Mouse (Mus musculus) lung, adult 2 months (tissue): ENCODE measurements around the gene Ren1. TPM values are rescaled to one million over a fixed set of nuclear protein-coding genes. Genes with fewer than 3 reads are reported as not detected.
"Not testable (repeated sequence)": the region's sequence is repeated elsewhere in the genome, so short reads cannot be mapped to it uniquely, and the experiment has no call there.

ENCODE experiments used
- DNase-seq: peaks from one replicate; pipeline ENCODE4 v3.0.0; 2022
- H3K4me1 ChIP-seq: fragments of 200-500 bp; 2 replicates; pipeline ENCODE4 v1.6.1; 2011; ENCODE audit warnings: low read length; ENCODE audit not compliant: control insufficient read depth, insufficient read depth
- H3K4me3 ChIP-seq: fragments of 200-500 bp; replicated peaks from 2 replicates; pipeline ENCODE3; 2011; ENCODE audit warnings: low read depth, mild to moderate bottlenecking, control low read depth, low read length; ENCODE audit errors: extremely low read depth
- CTCF ChIP-seq: fragments of 200-500 bp; IDR thresholded peaks from 2 replicates; pipeline ENCODE4 v1.5.1; 2011; ENCODE audit warnings: mild to moderate bottlenecking, low read length, control low read depth; ENCODE audit not compliant: insufficient read depth
- POLR2A ChIP-seq: fragments of 200-500 bp; IDR thresholded peaks from 2 replicates; pipeline ENCODE4 v1.6.1; 2011; ENCODE audit warnings: low read depth, mild to moderate bottlenecking, control low read depth, low read length, borderline replicate concordance; ENCODE audit errors: extremely low read depth
- WGBS: fragments of 180-500 bp; shearing (Covaris S2); methylation state at CpG from one replicate; pipeline ENCODE4 v1.1.7; 2018; 5-methylcytosine and 5-hydroxymethylcytosine counted together
- polyA plus RNA-seq: library from polyadenylated mRNA; depleted of rRNA; stranded (reverse); fragments of >200 nt; gene quantifications from 2 replicates; pipeline ENCODE4 v1.2.3, GENCODE M21; 2012

The Ren1 gene
- polyA plus RNA-seq, 1 experiment = 0.07 TPM

DNA sequence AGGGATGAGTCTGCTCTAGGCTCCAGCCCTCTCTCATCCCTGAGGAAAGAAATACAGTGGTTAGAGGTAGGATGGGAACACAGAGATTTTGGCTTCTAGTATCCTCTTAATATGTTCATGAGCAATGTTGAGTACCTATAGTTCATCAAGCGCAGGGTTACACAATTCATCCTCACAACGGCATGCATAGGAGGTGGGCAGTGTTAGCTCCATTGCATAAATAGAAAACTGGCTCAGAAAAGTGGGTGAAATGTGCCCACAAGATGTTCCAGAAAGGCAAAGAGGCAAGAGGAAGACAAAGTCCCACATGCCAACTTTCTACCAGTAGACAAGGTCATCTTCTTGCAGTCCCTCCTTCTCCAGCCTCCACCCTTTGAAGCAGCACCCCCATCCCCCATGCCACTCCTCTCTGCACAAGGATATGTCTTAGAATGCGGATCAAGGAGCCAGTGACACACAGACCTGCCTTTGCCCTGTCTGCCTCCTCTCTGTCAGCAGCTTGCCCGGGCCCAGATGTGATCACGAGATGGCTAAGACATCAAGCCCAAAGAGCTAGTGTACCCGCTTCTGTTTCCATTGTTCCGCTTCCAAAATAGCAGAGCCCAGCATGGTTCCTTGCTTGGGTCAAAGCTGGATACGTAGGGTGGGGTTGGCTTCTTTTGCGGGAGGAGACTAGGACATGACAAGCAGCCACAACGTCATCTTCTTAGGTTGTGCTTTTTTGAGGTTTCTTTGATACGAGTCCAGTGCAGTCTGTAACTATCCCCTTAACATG lies 17.5 kb upstream of the Ren1 start:
- no peak for DNase-seq
- peaks cover 8% of the 10 kb centered on the region for H3K4me1 ChIP-seq
- no peak overlapping the region for H3K4me3 ChIP-seq
- no peak for TF ChIP-seq CTCF
- no peak for TF ChIP-seq POLR2A
- 92% methylated on average over 11 of the region's 11 CpGs for WGBS

GRCm38 (mm10) chr1:133333937-133334336 lies 16.4 kb upstream of the Ren1 start:
- H3K4me1 ChIP-seq = peaks cover 8% of the 10 kb centered on the region
- WGBS = 78% methylated on average over 6 of the region's 6 CpGs
- no peak for DNase-seq
- no peak for TF ChIP-seq POLR2A
- TF ChIP-seq CTCF = no peak
- H3K4me3 ChIP-seq = no peak overlapping the region

GRCm38 (mm10) chr1:133340403-133340802 lies 9.9 kb upstream of the Ren1 start:
- not testable (repeated sequence) for H3K4me1 ChIP-seq, H3K4me3 ChIP-seq, DNase-seq
- WGBS = 41% methylated on average over 1 of the region's 1 CpGs

GRCm38 (mm10) chr1:133344357-133344756 lies 6.0 kb upstream of the Ren1 start:
- Histone ChIP-seq H3K4me1 (no peaks in the 10 kb centered on the region), H3K4me3 (no peak overlapping the region)
- DNase-seq = no peak
- 93% methylated on average over 2 of the region's 2 CpGs for WGBS
- no peak for TF ChIP-seq CTCF
- TF ChIP-seq POLR2A = no peak

GRCm38 (mm10) chr1:133346531-133346930 lies 3.8 kb upstream of the Ren1 start:
- no peak overlapping the region for H3K4me3 ChIP-seq
- DNase-seq = no peak
- WGBS = 81% methylated on average over 9 of the region's 9 CpGs
- TF ChIP-seq POLR2A (no peak), CTCF (no peak)
- no peaks in the 10 kb centered on the region for H3K4me1 ChIP-seq

DNA sequence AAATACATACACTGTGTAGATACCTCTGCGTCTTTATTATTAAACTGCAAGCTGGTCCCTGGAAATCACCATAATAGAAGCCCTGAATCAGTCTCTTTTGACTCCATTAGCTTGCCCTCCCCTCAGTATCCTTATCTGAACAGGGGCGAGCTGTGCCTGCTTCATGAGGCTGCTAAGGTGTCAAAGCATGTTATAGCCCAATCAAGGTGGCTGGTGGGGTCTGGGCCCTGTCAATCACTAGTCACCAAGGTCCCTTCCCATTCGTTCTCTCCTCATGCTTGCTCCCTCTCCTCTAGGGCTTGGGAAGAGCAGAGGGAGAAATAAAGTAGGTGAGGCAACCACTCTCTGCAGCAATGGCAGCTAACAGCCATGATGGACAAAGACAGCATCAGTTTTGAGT lies 3.1 kb upstream of the Ren1 start:
- no peaks in the 10 kb centered on the region for H3K4me1 ChIP-seq
- no peak overlapping the region for H3K4me3 ChIP-seq
- DNase-seq = no peak
- 88% methylated on average over 3 of the region's 3 CpGs for WGBS
- TF ChIP-seq CTCF = no peak
- TF ChIP-seq POLR2A = no peak

DNA sequence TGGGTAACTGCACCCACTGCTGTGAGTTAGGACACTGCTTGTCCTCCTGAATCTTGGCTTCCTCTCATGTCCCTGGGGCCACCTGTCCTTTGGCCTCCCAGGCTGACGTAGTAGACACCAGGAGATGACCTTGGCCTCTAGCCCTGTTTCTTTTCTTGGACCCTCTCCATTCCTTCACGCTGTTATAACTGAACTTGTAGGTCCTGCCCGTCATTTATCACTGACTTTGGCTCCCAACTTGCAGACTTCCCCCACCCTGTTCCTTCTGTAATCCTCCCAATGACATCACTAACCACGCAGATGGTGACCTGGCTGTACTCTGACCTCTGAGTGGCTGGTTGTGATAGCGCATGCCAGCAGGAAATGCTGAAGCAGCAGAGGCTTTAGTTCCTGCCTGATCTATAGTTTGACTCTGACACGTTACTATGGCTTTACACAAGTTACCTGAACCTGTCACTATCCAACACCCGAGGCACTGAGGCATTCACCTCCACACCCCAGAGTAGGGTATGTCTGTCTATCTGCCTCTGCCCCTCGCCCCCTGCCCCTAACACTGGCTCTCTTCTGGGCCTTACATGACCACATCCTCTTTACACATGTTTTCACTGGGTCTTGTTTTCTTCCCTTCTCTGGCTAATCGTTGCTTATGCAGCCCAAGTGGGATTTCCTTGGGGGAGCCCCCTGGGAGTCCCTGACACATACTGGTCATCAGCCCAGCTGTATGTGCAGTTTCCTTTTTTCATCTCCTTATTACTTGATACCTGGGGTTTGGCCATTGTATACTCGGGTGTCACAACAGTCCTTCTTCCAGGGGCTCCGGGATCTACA lies 2.4 kb upstream of the Ren1 start:
- H3K4me3 ChIP-seq = no peak overlapping the region
- no peaks in the 10 kb centered on the region for H3K4me1 ChIP-seq
- no peak for TF ChIP-seq CTCF
- no peak for TF ChIP-seq POLR2A
- 44% methylated on average over 11 of the region's 11 CpGs for WGBS
- no peak for DNase-seq

- H3K4me1 ChIP-seq = no peaks in the 10 kb centered on the region
- no peak overlapping the region for H3K4me3 ChIP-seq
- 42% methylated on average over 9 of the region's 9 CpGs for WGBS
- DNase-seq = no peak
- no peak for TF ChIP-seq CTCF
- TF ChIP-seq POLR2A = no peak
Observed at GRCm38 (mm10) chr1:133351762-133352161, 1.5 kb downstream of the Ren1 start.

- peak; percentile 81 for DNase-seq
- H3K4me1 ChIP-seq = no peaks in the 10 kb centered on the region
- no peak overlapping the region for H3K4me3 ChIP-seq
- TF ChIP-seq CTCF (peak; percentile 99), POLR2A (no peak)
- WGBS = 37% methylated on average over 12 of the region's 12 CpGs
Observed at GRCm38 (mm10) chr1:133353371-133353809, 3.1 kb downstream of the Ren1 start.

DNA sequence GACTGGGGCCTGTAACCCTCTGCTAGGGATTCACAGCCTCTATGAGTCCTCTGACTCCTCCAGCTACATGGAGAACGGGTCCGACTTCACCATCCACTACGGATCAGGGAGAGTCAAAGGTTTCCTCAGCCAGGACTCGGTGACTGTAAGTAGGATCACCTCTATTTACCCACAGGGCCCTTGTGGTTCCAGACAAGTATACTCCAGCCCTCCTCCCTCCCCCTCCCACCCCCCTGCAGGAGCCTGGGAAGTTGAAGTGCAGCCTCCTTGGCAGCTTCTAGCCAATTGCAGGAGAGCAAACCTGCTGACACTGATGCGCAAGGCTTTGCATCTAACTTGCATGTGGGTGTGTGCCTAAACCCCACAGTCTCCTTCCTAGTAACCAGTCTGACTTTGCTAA lies 5.2 kb downstream of the Ren1 start:
- H3K4me3 ChIP-seq = no peak overlapping the region
- no peaks in the 10 kb centered on the region for H3K4me1 ChIP-seq
- 49% methylated on average over 5 of the region's 5 CpGs for WGBS
- no peak for DNase-seq
- no peak for TF ChIP-seq POLR2A
- no peak for TF ChIP-seq CTCF
